ENCODE assay signal across 15 mouse cellular contexts in genomic region chr1:36612362-36612761, GRCm38 (mm10). TPM values are rescaled to one million over a fixed set of nuclear protein-coding genes. Genes with fewer than 3 reads are reported as not detected.
DNase-seq lines count a peak whose midpoint lies in the region; ATAC-seq lines count a peak whose summit lies in the region.
"Had no signal": no experiment of that assay in that cellular context is flagged by ENCODE, and none has a peak within 500 bp of the region (broad histone marks: within the 10 kb centered on the region; RNA-seq: fewer than 3 reads in every experiment).

No protein-coding gene starts in this region.

- H3K4me2 ChIP-seq in kidney, embryonic 15.5 days = no peak overlapping the region
- H3K4me2 ChIP-seq in embryonic facial prominence, embryonic 13.5 days = no peak overlapping the region
- no peak overlapping the region for H3K4me2 ChIP-seq in limb, embryonic 11.5 days (ENCODE audit: low read depth, severe bottlenecking)

- H3K9me3 ChIP-seq in kidney, embryonic 15.5 days (replicated peaks) = no peaks in the 10 kb centered on the region
- no peaks in the 10 kb centered on the region for H3K9me3 ChIP-seq in embryonic facial prominence, embryonic 13.5 days
- H3K9me3 ChIP-seq in limb, embryonic 11.5 days (ENCODE audit: control insufficient read depth, low read length) = no peaks in the 10 kb centered on the region

- ATAC-seq in kidney, embryonic 15.5 days (replicated peaks; ENCODE audit: low FRiP score) = no peak
- no peak for ATAC-seq in embryonic facial prominence, embryonic 13.5 days (ENCODE audit: insufficient number of reproducible peaks, insufficient read depth, low FRiP score, low TSS enrichment, low read depth)
- no peak for ATAC-seq in limb, embryonic 11.5 days (ENCODE audit: insufficient number of reproducible peaks, low FRiP score, low TSS enrichment, low read depth)
- ATAC-seq in megakaryocyte-erythroid progenitor cell, adult 5-6 weeks (replicated peaks; ENCODE audit: low FRiP score, low TSS enrichment, poor library complexity, severe bottlenecking) = no peak

- no peak overlapping the region for H3K4me3 ChIP-seq in kidney, embryonic 15.5 days (replicated peaks)
- no peak overlapping the region for H3K4me3 ChIP-seq in embryonic facial prominence, embryonic 13.5 days
- H3K4me3 ChIP-seq in limb, embryonic 11.5 days (ENCODE audit: low read depth, low read length) = no peak overlapping the region

- H3K4me1 ChIP-seq in kidney, embryonic 15.5 days = peaks cover 13% of the 10 kb centered on the region
- H3K4me1 ChIP-seq in embryonic facial prominence, embryonic 13.5 days = peaks cover 21% of the 10 kb centered on the region
- no peaks in the 10 kb centered on the region for H3K4me1 ChIP-seq in limb, embryonic 11.5 days (ENCODE audit: control insufficient read depth, insufficient read depth, low read length)

- no peak overlapping the region for H3K9ac ChIP-seq in kidney, embryonic 15.5 days
- H3K9ac ChIP-seq in embryonic facial prominence, embryonic 13.5 days = peak overlapping the region; percentile 27
- H3K9ac ChIP-seq in limb, embryonic 11.5 days (ENCODE audit: low read length) = no peak overlapping the region

- H3K36me3 ChIP-seq in kidney, embryonic 15.5 days = no peaks in the 10 kb centered on the region
- H3K36me3 ChIP-seq in embryonic facial prominence, embryonic 13.5 days = no peaks in the 10 kb centered on the region
- H3K36me3 ChIP-seq in limb, embryonic 11.5 days (ENCODE audit: control insufficient read depth, insufficient read depth, low read length) = no peaks in the 10 kb centered on the region

- H3K27ac ChIP-seq in kidney, embryonic 15.5 days = 0 out of 2 replicates have a peak overlapping the region, but pooled peaks have one; percentile 24
- H3K27ac ChIP-seq in embryonic facial prominence, embryonic 13.5 days = no peak overlapping the region
- H3K27ac ChIP-seq in limb, embryonic 11.5 days (replicated peaks; ENCODE audit: low read depth, low read length) = peak overlapping the region; percentile 45; the same call in 1 of the 2 replicates

- WGBS in kidney, embryonic 15.5 days = 72% methylated on average over 6 of the region's 6 CpGs
- 63% methylated on average over 6 of the region's 6 CpGs for WGBS in embryonic facial prominence, embryonic 13.5 days
- 76% methylated on average over 6 of the region's 6 CpGs for WGBS in limb, embryonic 11.5 days

- intact Hi-C loops in gastrocnemius, postnatal 14 days (cut with DNase I; ENCODE audit: low total_unique reads) = no loop called here
- intact Hi-C loops in left cerebral cortex, postnatal 14 days (cut with DNase I) = no loop called here

- H3K27me3 ChIP-seq in kidney, embryonic 15.5 days = no peaks in the 10 kb centered on the region
- H3K27me3 ChIP-seq in embryonic facial prominence, embryonic 13.5 days = no peaks in the 10 kb centered on the region
- H3K27me3 ChIP-seq in limb, embryonic 11.5 days (ENCODE audit: control insufficient read depth, insufficient read depth, low read length) = no peaks in the 10 kb centered on the region

- peak; percentile 45 for DNase-seq in gastrocnemius, postnatal 14 days
- DNase-seq in gastrocnemius, adult 8-10 months (ENCODE audit: low spot score in 2 of 2) = no peak
- no peak for DNase-seq in kidney, adult 11 months
- no peak for DNase-seq in limb, embryonic 11.5 days (ENCODE audit: low spot score)
- no peak for DNase-seq in left cerebral cortex, postnatal 14 days (ENCODE audit: low spot score in 2 of 2)
- DNase-seq: adrenal gland, adult 2 months; B cell, adult 2 months; cerebellum, adult 8-10 months; kidney, adult 8-10 months; left cerebral cortex, postnatal 4 days; lung, adult 2 months had no signal

RNA-seq across cellular contexts. Expression of gene Sema4c, which starts 54.2 kb away (rescaled TPM):
- total RNA-seq in gastrocnemius, postnatal 14 days (2021) = 10 to 100 TPM; 12.1 to 13.1 TPM
- 1 to 10 TPM; 2.7 to 5.2 (median 4.6) TPM for total RNA-seq in gastrocnemius, adult 8-10 months (2022)
- 19.3 and 23.3 TPM in 2 replicates for polyA plus RNA-seq in kidney, embryonic 15.5 days (2015; fragmentation: Nextera tagmentation; extraction: Ambion mirVana)
- polyA plus RNA-seq in embryonic facial prominence, embryonic 13.5 days (2015; fragmentation: Nextera tagmentation; extraction: Ambion mirVana) = 22.5 and 24.2 TPM in 2 replicates
- polyA plus RNA-seq in limb, embryonic 11.5 days (2014; fragmentation: Nextera tagmentation; extraction: Ambion mirVana) = 4.0 and 4.4 TPM in 2 replicates
- 0.17 and 1.6 TPM in 2 replicates for total RNA-seq in megakaryocyte-erythroid progenitor cell, adult 5-6 weeks (2014; fragmentation: Nextera tagmentation)
- 0.50 and 0.70 TPM in 2 replicates for total RNA-seq in megakaryocyte-erythroid progenitor cell, adult 5-6 weeks (2017)
- total RNA-seq in left cerebral cortex, postnatal 14 days (2021) = 10 to 100 TPM; 16.2 to 20.2 TPM
- total RNA-seq: neutrophil, adult 5-6 weeks had no signal
